Mouse (Mus musculus) small intestine, adult 2 months (tissue): Measurements from ENCODE around the gene P4htm.

Experiments
- CTCF ChIP-seq: fragments of 200-500 bp; IDR thresholded peaks from 2 replicates; pipeline ENCODE4 v1.5.1; 2012; ENCODE audit warnings: low read depth, mild to moderate bottlenecking, control low read depth, inconsistent platforms, low read length, moderate library complexity, mixed read lengths; ENCODE audit not compliant: insufficient replicate concordance, insufficient read length; ENCODE audit errors: extremely low read depth
- POLR2A ChIP-seq: fragments of 200-500 bp; IDR thresholded peaks from 2 replicates; pipeline ENCODE4 v1.6.1; 2012; ENCODE audit warnings: low read depth, mild to moderate bottlenecking, control low read depth, inconsistent platforms, low read length, moderate library complexity

DNA sequence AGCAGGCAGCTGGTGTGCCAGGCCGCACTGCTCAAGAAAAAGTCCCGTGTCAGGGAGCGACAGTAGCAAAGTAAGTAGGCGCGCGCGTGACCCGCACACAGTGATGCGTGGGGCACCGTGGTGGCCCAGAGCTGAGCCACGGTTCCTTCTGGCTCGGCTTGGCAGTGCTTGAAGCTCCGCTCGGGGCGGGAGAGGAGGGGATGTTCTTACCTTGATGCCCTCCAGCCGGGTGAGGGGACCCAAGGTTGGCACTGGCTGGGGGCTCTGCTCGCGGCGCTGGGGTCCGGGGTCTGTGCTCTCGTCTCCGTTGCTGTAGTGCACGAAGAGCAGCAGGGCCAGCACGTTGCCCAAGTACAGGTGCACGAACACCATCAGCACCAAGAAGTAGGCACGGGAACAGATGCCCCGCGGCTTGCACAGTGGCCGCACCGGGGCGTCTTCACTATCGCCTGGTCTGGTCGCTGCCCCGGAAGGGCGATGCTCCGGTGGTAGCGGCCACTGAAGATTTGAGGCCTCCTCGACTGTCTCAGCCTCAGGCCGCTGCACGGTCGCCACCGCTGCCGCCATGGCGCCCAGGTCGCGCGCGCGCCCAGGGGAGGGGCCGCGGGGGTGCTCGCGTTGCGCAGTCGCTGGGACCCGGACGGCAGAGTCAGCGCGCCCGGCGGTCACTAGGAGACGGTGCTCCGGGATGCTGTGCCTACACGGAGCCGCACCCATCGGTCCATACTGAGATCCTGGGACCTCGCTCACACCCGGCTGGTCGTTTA is at the start of gene P4htm:
- TF ChIP-seq CTCF (no peak), POLR2A (no peak)
